Mouse (Mus musculus): ENCODE data around the gene Wdr91.

The Wdr91 gene

GRCm38 (mm10) chr6:34910371-34911219, at the start of gene Wdr91:
Gene Wdr91, minus strand, starts transcription at chr6:34910876.
- peak; percentile 99 for DNase-seq

- DNase-seq: no peak
These were observed 48.5 kb upstream of the Wdr91 start for GRCm38 (mm10) chr6:34959131-34959530.

DNA sequence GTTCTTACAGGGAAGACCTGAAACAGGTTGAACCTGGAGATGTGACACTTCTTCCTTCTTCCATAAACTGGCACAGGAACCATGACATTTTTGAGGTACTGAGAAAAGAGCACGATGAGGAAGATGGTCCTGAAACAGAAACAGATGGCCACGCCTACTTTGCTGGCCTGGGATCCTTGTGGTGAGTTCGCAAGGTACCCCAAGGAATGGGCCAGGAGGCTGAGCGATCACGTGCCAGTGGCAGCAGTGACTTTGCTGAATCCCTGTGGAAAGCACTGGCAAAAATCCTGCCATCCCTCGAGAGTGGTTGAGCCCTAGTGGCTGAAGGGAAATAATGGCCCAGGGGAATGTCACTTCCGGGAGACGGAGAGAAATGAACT, 45.2 kb upstream of the Wdr91 start:
- no peak for DNase-seq

DNA sequence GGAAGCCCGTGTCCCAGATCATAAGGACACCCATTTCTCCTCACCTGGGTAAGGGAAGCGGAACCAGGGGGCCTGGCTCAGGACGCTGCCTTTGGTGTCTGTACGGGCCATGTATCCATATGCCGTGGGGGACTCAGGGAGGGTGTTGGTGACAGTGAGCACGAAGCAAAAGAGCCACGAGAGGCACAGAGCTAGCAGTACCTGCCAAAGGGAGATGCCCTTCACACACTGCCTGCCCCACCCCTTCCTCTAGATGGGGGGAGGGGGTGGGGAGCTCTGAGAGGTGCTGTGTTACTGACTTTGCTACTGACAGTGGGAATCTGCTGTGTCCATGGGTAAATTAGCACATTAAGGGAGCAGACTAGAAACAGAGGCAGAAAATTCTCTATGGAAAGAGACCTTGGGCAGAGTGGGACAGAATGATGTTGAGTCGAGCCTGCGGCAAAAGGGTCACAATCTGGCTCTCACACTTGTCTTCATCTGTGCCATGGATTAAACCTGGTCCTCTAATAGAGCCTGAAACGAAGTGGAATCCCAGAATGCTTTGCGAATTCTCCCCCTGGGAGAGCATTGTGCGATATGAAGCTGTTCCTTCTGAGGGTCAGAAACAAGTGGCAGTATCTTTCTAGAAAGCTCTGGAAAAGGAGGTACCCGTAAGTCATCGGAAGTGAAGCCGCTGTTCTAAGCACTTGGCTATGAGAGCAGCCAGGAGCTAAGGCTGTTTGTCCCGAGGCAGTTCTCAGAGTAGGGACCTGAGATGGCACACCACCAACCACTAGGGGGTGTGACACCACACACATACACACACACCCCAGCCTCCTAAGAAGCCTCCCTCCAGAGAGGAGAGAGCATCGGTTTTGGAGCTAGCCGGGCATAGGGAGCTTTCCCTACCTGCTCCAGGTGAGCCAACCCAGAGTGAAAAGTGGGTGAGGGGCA, 44.5 kb upstream of the Wdr91 start:
- DNase-seq: peak; percentile 90

- DNase-seq: no peak
These were observed 41.4 kb upstream of the Wdr91 start for GRCm38 (mm10) chr6:34951956-34952667.

- no peak for DNase-seq
These were observed 40.8 kb upstream of the Wdr91 start for GRCm38 (mm10) chr6:34951518-34951917.

DNA sequence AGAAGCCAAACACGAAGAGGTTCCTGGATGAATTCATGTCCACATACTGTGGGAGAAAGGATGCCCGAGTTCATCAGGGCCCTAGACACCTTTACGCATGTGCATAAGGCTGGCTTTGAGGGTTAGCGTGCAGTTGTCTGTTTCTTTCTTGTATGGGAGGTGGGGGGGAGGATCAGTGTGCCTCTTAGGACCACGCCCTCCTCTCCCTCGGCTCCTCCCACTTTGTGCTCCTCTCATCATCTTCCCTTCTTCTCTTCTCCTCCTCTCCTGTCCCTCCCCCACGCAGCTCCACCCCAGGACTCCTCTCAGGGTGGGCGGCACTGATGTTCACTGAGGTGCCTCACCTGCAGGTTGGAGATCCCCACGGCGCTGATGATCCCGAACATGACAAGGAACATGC, 37.8 kb upstream of the Wdr91 start:
- DNase-seq: no peak

DNA sequence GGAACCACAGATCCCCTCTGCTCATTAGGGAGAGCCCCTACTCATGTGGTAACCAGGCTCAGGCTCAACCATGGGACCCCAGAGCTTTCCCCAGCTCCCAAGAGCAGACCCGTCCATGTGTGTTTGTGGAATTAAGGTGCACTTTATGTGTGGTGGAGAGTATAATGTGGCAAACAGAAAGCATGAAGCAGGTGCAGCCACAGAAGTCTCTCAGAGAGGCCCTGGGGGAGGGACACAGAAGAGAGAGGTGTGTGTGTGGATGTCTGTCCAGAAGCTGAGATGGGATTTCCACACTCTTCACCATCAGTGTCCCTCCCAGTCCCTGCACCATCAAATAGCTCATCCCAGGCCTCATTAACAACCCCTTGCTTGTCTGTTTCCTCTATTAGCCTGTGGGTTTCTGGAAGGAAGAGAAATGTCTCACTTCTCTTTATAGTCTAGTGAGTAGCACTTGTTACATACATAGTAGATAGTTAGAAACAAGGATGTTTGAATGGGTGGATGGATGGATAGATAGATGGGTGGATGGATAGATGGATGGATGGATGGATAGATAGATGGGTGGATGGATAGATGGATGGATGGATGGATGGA, 35.9 kb upstream of the Wdr91 start:
- DNase-seq: no peak

DNA sequence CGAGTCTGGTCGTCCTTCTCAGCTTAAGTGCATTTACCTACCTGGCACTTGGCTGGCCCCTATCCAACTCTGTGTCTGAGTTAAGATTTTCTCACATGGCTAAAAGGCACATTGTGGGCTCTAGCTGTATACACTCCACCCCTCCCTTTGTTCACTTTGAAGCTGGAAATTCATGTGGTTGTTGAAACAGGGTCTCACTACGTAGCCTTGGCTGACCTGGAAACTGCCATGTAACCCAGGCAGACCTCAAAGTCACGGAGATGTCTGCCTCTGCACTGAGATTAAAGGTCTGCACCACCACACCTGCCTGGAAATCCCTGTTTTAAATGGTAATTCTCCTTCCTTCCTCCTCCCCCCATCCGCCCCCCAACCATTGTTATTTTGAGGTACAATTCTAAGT, 32.8 kb upstream of the Wdr91 start:
- no peak for DNase-seq

DNA sequence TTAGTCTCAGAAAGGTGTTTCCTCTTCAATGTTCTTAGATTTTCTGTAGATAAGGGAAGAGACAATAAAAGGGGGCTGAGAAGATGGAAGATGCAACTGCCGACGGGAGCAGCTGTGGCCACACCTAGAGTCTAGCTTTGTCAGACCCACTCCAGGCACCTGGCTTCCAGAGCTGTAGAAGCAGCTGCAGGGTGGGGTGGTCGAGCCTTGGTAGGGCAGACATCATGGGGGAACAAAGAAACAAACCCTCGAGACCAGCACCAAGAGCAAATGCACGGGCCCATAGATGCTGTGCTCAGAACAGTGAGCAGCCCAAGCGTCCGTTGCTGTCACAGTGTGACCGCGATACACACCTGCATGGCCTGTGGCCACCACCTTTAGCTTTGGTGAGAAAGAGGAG, 31.8 kb upstream of the Wdr91 start:
- DNase-seq: no peak

DNA sequence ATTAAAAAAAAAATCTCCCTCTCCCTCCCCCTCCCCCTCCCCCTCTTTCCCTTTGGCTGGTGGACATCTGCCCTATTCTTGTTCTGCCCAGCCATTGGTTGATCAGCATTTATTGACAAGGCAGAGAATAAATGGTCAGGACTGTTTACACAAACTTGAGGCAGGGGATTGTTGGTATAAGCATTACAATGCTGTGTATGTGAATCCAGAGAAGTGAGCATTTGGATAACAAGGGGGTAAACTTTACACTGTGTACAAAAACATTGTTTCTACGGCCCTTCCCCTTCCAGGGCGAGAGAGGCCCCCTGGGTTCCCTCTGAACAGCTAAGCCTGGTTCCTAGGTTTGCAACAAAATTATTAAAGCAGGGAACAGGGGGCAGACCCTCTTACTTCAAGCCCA, 30.8 kb upstream of the Wdr91 start:
- DNase-seq: no peak

DNA sequence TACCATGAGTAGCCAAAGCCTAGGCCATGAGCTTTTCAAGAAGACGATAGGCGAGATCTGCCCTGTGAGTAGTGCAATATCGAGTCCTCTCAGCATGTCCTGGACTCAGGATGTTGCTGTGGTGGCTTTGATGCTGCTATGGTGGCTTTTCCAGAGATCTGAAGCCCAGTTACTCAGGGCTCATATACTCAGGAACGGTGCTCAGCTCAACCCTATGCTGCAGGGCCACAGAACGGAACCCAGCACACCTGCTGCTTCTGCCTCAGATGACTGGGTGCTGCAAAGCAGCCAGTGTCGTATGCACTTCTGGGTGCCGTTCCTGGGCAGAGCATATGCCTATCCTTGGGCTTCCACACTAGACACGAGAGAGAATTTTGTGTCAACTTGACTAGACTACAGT, 28.8 kb upstream of the Wdr91 start:
- DNase-seq: no peak

- no peak for DNase-seq
These were observed 28.3 kb upstream of the Wdr91 start for GRCm38 (mm10) chr6:34938929-34939325.

GRCm38 (mm10) chr6:34938280-34938928, 27.7 kb upstream of the Wdr91 start:
- no peak for DNase-seq

- no peak for DNase-seq
These were observed 26.1 kb upstream of the Wdr91 start for GRCm38 (mm10) chr6:34936743-34937142.

DNA sequence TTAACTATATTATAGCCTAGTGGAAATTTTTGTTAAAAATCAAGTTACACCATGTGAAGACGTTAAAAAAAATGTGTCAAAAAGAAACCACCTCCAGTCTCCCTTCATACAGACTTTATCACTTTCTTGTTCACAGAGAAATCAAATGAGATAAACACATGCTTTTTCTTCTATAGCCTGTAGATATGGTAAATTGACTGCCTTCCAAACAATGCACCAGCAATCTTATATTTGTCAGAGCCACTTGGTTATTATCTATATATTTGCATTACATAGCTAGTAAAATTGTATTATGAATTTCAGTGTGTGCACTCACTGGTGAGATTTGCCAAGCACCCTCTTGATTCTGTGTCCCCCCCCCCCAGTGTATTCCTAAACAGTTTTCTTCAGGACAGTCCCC, 22.0 kb upstream of the Wdr91 start:
- no peak for DNase-seq

DNA sequence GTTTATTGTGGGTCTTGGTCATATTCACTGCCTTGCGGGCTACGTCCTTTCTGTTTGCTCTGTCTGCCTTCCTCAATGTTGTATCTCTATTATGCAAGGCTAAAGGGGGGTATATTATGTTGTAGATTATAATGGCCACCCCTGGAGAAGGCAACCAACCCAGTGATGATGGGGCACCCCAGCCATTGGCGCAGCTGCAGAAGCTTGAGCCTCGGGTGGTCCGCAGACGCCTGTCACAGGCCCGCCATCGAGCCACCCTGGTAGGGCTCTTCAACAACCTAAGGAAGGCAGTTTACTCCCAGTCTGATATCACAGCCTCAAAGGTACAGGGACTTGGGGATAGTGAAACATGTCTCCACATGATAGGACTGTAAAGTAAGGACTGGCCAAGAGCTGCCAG, 16.9 kb upstream of the Wdr91 start:
- no peak for DNase-seq

GRCm38 (mm10) chr6:34927156-34927555, 16.5 kb upstream of the Wdr91 start:
- peak; percentile 94 for DNase-seq

- DNase-seq: peak; percentile 95
These were observed 11.3 kb upstream of the Wdr91 start for GRCm38 (mm10) chr6:34921941-34922340.

- no peak for DNase-seq
These were observed 10.0 kb upstream of the Wdr91 start for GRCm38 (mm10) chr6:34920631-34921030.

- DNase-seq: no peak
These were observed 9.3 kb upstream of the Wdr91 start, which contains the start of gene Stra8 for GRCm38 (mm10) chr6:34919956-34920355. Gene Stra8, plus strand, starts transcription at chr6:34920163.

- DNase-seq: no peak
These were observed 8.5 kb upstream of the Wdr91 start for GRCm38 (mm10) chr6:34919146-34919545.

All from heart, adult 11 months (tissue).